Mouse (Mus musculus) MEL (cell line): ENCODE measurements around the gene Cfap157. TPM values are rescaled to one million over a fixed set of nuclear protein-coding genes. Genes with fewer than 3 reads are reported as not detected.

Experiments used
- DNase-seq: peaks from one replicate; pipeline ENCODE4 v3.0.0; 2011; ENCODE audit warnings: low read depth, low spot score
- H3K27ac ChIP-seq: 2 replicates; pipeline ENCODE4 v1.5.1; 2012; ENCODE audit warnings: low read depth, mild to moderate bottlenecking, control low read depth, low read length, moderate library complexity; ENCODE audit not compliant: control insufficient read depth
- H3K27me3 ChIP-seq, 2 experiments: fragments of 150-350 bp in 1 of 2; sonication (generic) in 1 of 2; 2 replicates each; pipeline ENCODE4 v1.6.1; 2012; ENCODE audit warnings: low read length in 2 of 2, mild to moderate bottlenecking in 2 of 2, improper control_type of control experiment in 1 of 2, moderate library complexity in 1 of 2; ENCODE audit not compliant: insufficient read depth in 2 of 2, control insufficient read depth in 1 of 2
- H3K36me3 ChIP-seq, 2 experiments: 2 replicates each; pipeline ENCODE4 v1.6.1; 2012 to 2014; ENCODE audit warnings: low read length in 2 of 2, improper control_type of control experiment in 1 of 2, inconsistent platforms in 1 of 2, mild to moderate bottlenecking in 1 of 2; ENCODE audit not compliant: insufficient read depth in 2 of 2, control insufficient read depth in 1 of 2
- H3K4me1 ChIP-seq, 2 experiments: fragments of 150-350 bp in 1 of 2; sonication (generic) in 1 of 2; 2 replicates each; pipeline ENCODE4 v1.6.1; 2012; ENCODE audit warnings: low read length in 2 of 2, improper control_type of control experiment in 1 of 2, mild to moderate bottlenecking in 1 of 2; ENCODE audit not compliant: insufficient read depth in 2 of 2, control insufficient read depth in 1 of 2
- H3K4me3 ChIP-seq, 2 experiments: fragments of 150-350 bp in 1 of 2; sonication (generic) in 1 of 2; 2 replicates each; pipeline ENCODE4 v1.5.1; 2012; ENCODE audit warnings: low read depth in 2 of 2, low read length in 2 of 2, mild to moderate bottlenecking in 2 of 2, moderate library complexity in 2 of 2, control low read depth in 1 of 2, improper control_type of control experiment in 1 of 2; ENCODE audit not compliant: control insufficient read depth in 1 of 2, insufficient read depth in 1 of 2
- H3K79me2 ChIP-seq: 2 replicates; pipeline ENCODE4 v1.6.1; 2012; ENCODE audit warnings: mild to moderate bottlenecking, low read length, moderate library complexity; ENCODE audit not compliant: control insufficient read depth, poor library complexity, insufficient read depth
- H3K9ac ChIP-seq: 2 replicates; pipeline ENCODE4 v1.6.1; 2012; ENCODE audit warnings: low read depth, mild to moderate bottlenecking, control low read depth, low read length, moderate library complexity; ENCODE audit not compliant: control insufficient read depth, poor library complexity, severe bottlenecking
- H3K9me3 ChIP-seq: fragments of 150-350 bp; sonication (generic); replicated peaks from 2 replicates; pipeline ENCODE4 v1.6.1; 2012; ENCODE audit warnings: mild to moderate bottlenecking, low read length, improper control_type of control experiment, moderate library complexity; ENCODE audit not compliant: insufficient read depth
- CHD1 ChIP-seq: IDR thresholded peaks from 2 replicates; pipeline ENCODE4 v1.6.1; 2012; ENCODE audit warnings: low read depth, mild to moderate bottlenecking, inconsistent platforms, low read length, improper control_type of control experiment
- ELF1 ChIP-seq: IDR thresholded peaks from 2 replicates; pipeline ENCODE4 v1.6.1; 2014; ENCODE audit warnings: low read depth, mild to moderate bottlenecking, inconsistent platforms, low read length, improper control_type of control experiment, moderate library complexity
- EP300 ChIP-seq, 2 experiments: IDR thresholded peaks; 2 replicates each; pipeline ENCODE4 v1.6.1; 2011; ENCODE audit warnings: improper control_type of control experiment in 2 of 2, low read length in 2 of 2, low read depth in 1 of 2, mild to moderate bottlenecking in 1 of 2
- GABPA ChIP-seq: IDR thresholded peaks from 2 replicates; pipeline ENCODE4 v1.6.1; 2012; ENCODE audit warnings: low read depth, mild to moderate bottlenecking, inconsistent platforms, low read length, improper control_type of control experiment, moderate library complexity
- HCFC1 ChIP-seq: IDR thresholded peaks from 2 replicates; pipeline ENCODE4 v1.6.1; 2012; ENCODE audit warnings: low read depth, mild to moderate bottlenecking, inconsistent platforms, low read length, improper control_type of control experiment, moderate library complexity
- JUND ChIP-seq: IDR thresholded peaks from 2 replicates; pipeline ENCODE4 v1.6.1; 2011; ENCODE audit warnings: low read depth, mild to moderate bottlenecking, improper control_type of control experiment, low read length
- KAT2A ChIP-seq: conservative IDR thresholded peaks from 2 replicates; pipeline ENCODE4 v1.6.1; 2012; ENCODE audit warnings: low read depth, low read length, improper control_type of control experiment, inconsistent platforms
- MAFK ChIP-seq: IDR thresholded peaks from 2 replicates; pipeline ENCODE4 v1.6.1; 2011; ENCODE audit warnings: low read depth, mild to moderate bottlenecking, low read length, improper control_type of control experiment, borderline replicate concordance
- MAX ChIP-seq: IDR thresholded peaks from 2 replicates; pipeline ENCODE4 v1.6.1; 2011; ENCODE audit warnings: low read length, improper control_type of control experiment
- MAZ ChIP-seq: IDR thresholded peaks from 2 replicates; pipeline ENCODE4 v1.6.1; 2012; ENCODE audit warnings: low read depth, mild to moderate bottlenecking, inconsistent platforms, low read length, improper control_type of control experiment
- MEF2A ChIP-seq: IDR thresholded peaks from 2 replicates; pipeline ENCODE4 v1.6.1; 2014; ENCODE audit warnings: low read depth, mild to moderate bottlenecking, inconsistent platforms, low read length, improper control_type of control experiment; ENCODE audit not compliant: poor library complexity, insufficient replicate concordance, severe bottlenecking; ENCODE audit errors: extremely low read depth
- MYB ChIP-seq: IDR thresholded peaks from 2 replicates; pipeline ENCODE4 v1.6.1; 2011; ENCODE audit warnings: mild to moderate bottlenecking, low read depth, low read length, improper control_type of control experiment
- MYC ChIP-seq: IDR thresholded peaks from 2 replicates; pipeline ENCODE4 v1.6.1; 2011; ENCODE audit warnings: low read depth, mild to moderate bottlenecking, low read length, improper control_type of control experiment, moderate library complexity
- NELFE ChIP-seq: IDR thresholded peaks from 2 replicates; pipeline ENCODE4 v1.6.1; 2011; ENCODE audit warnings: low read depth, low read length, improper control_type of control experiment
- POLR2AphosphoS2 ChIP-seq: IDR thresholded peaks from 2 replicates; pipeline ENCODE4 v1.6.1; 2011; ENCODE audit warnings: low read length, improper control_type of control experiment
- RAD21 ChIP-seq: IDR thresholded peaks from 2 replicates; pipeline ENCODE4 v1.6.1; 2011; ENCODE audit warnings: mild to moderate bottlenecking, low read depth, low read length, improper control_type of control experiment
- SIN3A ChIP-seq: IDR thresholded peaks from 2 replicates; pipeline ENCODE4 v1.6.1; 2012; ENCODE audit warnings: low read length, improper control_type of control experiment, inconsistent platforms
- TBP ChIP-seq: IDR thresholded peaks from 2 replicates; pipeline ENCODE4 v1.8.0; 2011; ENCODE audit warnings: low read depth, low read length, improper control_type of control experiment
- TCF12 ChIP-seq: IDR thresholded peaks from 2 replicates; pipeline ENCODE4 v1.6.1; 2014; ENCODE audit warnings: low read depth, mild to moderate bottlenecking, inconsistent platforms, low read length, improper control_type of control experiment, moderate library complexity
- ZKSCAN1 ChIP-seq: IDR thresholded peaks from 2 replicates; pipeline ENCODE4 v1.6.1; 2012; ENCODE audit warnings: low read depth, mild to moderate bottlenecking, inconsistent platforms, low read length, improper control_type of control experiment, moderate library complexity
- ZNF384 ChIP-seq: IDR thresholded peaks from 2 replicates; pipeline ENCODE4 v1.6.1; 2012; ENCODE audit warnings: low read depth, mild to moderate bottlenecking, inconsistent platforms, low read length, improper control_type of control experiment
- polyA plus RNA-seq, 2 experiments: library from polyadenylated mRNA; stranded (reverse) in 1 of 2; unstranded in 1 of 2; fragments of >175 nt in 1 of 2; fragments of >200 nt in 1 of 2; gene quantifications; 2 replicates each; pipeline versions ENCODE4 v1.2.1 to v1.2.4; 2012; ENCODE audit warnings: low replicate concordance in 2 of 2, low read depth in 1 of 2; ENCODE audit not compliant: insufficient read length in 2 of 2, insufficient read depth in 1 of 2, missing spikeins in 1 of 2
- total RNA-seq: library from RNA; depleted of rRNA; stranded (reverse); fragments of 300-350 nt; gene quantifications from 2 replicates; pipeline ENCODE4 v1.2.3, GENCODE M21; 2012

Cfap157 gene
- total and polyA plus RNA-seq, 3 experiments = 0.12 to 2.3 TPM; not detected in 1

DNA sequence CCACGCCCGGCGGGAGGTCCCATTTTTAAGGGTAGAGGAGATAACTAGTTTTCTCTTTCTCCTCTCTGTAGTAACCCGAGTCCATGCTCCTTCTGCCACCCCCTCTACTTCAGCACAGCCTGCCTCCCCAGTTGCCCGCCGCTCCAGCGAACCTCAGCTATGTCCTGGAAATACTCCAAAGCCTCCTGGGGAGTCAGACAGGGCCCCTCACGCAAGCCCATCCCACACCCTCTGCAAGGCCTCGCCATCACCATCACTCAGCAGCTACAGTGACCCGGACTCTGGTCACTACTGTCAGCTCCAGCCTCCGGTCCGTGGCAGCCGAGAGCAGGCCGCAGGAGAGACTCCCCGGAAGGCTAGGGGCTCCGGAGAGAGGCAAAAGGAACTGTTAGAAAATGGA is 35.1 kb downstream of the Cfap157 start:
- Histone ChIP-seq H3K9me3 (no peaks in the 10 kb centered on the region), H3K4me1 (no peaks in the 10 kb centered on the region), H3K27ac (no peak overlapping the region), H3K79me2 (no peaks in the 10 kb centered on the region), H3K27me3 (no peaks in the 10 kb centered on the region), H3K9ac (no peak overlapping the region), H3K36me3 (no peaks in the 10 kb centered on the region), H3K4me3 (no peak overlapping the region)
- TF ChIP-seq MEF2A = no peak
- TF ChIP-seq ZNF384 = no peak
- TF ChIP-seq MYB = no peak
- no peak for TF ChIP-seq POLR2AphosphoS2
- TF ChIP-seq KAT2A = no peak
- TF ChIP-seq GABPA = no peak
- TF ChIP-seq MAFK = no peak
- TF ChIP-seq NELFE = no peak
- no peak for TF ChIP-seq JUND
- no peak for TF ChIP-seq TBP
- TF ChIP-seq ELF1 = no peak
- no peak for TF ChIP-seq MAX
- no peak for TF ChIP-seq MYC
- no peak for TF ChIP-seq RAD21
- TF ChIP-seq EP300 (IDR thresholded peaks at IDR 0.05; ENCODE audit: low read depth in 1 of 2, low read length in 2 of 2) = no peak
- no peak for TF ChIP-seq ZKSCAN1
- DNase-seq = no peak

DNA sequence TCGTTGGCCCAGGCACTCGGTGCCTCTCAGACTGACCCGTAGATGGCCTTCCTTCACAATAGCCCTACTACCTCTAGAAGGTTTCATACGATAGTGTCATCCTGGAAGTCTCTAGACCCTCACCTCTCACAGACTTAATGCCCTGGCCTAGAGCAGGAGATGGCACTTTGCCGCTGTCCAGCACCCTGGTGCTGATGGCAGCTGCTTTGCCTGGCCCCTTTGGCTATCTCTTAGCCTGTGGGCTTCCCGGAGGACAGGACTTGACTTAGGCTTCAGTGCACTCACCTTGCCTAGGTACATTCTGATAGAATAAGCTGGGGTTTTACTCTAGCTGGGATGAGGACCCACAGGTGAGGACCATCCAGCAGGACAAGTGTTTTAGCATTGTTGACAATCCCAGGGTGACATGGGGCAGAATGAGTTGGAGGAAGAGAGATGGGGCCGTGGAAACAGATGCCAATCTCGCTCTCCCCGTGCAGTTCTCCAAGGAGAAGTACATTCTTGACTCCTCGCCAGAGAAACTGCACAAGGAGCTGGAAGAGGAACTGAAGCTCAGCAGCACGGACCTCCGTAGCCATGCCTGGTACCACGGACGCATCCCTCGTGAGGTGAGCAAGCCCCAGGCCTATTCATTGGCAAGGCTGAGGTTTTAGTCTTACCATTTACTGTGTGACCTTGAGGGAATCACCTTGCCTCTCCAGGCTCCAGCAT is 39.8 kb downstream of the Cfap157 start:
- Histone ChIP-seq H3K79me2 (no peaks in the 10 kb centered on the region), H3K36me3 (no peaks in the 10 kb centered on the region), H3K27ac (no peak overlapping the region), H3K9me3 (no peaks in the 10 kb centered on the region), H3K4me1 (no peaks in the 10 kb centered on the region), H3K9ac (no peak overlapping the region), H3K4me3 (no peak overlapping the region), H3K27me3 (no peaks in the 10 kb centered on the region)
- peak; percentile 47 for DNase-seq
- no peak for TF ChIP-seq ZNF384
- TF ChIP-seq ELF1 = no peak
- TF ChIP-seq TCF12 = no peak
- 0 out of 2 replicates have a peak, but pooled peaks have one; percentile 30 for TF ChIP-seq SIN3A
- no peak for TF ChIP-seq MAZ
- TF ChIP-seq HCFC1 = no peak
- no peak for TF ChIP-seq GABPA
- no peak for TF ChIP-seq CHD1
